ENCODE assay signal across 10 mouse cellular contexts in the genomic region with DNA sequence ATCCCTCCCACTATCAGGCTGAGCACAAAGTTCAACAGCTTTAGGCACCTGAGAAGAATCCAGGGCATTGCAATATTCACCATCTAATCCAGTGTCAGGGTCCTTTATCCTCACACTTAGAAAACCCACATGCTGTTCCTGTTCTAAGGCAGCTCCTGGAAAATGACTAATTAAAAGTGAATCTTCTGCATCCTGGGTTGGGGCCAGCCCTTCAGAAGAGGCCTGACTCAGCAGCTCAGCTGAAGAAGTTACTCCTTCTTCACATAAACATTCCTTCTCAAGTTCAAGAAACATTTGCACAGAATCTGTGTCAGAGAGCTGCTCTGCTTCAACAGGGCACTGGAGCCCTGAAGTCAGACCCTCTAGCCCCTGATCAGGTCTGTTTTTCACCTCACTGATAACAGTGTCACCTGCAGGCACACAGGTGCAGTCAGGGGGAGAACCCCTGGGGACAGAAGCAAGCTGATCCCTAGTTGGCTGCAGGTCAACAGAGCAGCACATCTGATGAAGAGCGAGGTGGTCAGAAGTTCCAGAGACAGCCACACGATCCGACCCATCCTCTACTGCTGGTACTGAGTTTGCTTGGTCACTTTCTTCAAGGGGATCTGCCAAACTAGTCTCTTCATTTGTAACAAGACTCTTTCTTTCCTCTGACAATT.
DNase-seq lines count a peak whose midpoint lies in the region; ATAC-seq and TF ChIP-seq lines count a peak whose summit lies in the region.
"Had no signal": no experiment of that assay in that cellular context is flagged by ENCODE, and none has a peak within 500 bp of the region (broad histone marks: within the 10 kb centered on the region; RNA-seq: fewer than 3 reads in every experiment).

No protein-coding gene starts in this region.

- ATAC-seq in embryonic facial prominence, embryonic 14.5 days (ENCODE audit: low read depth) = no peak

- H3K36me3 ChIP-seq in embryonic facial prominence, embryonic 14.5 days (ENCODE audit: control insufficient read depth, insufficient read depth, low read length) = peaks cover 31% of the 10 kb centered on the region

- H3K9ac ChIP-seq in embryonic facial prominence, embryonic 14.5 days (ENCODE audit: low read depth, low read length) = 0 out of 2 replicates have a peak overlapping the region, but pooled peaks have one; percentile 14

- H3K9me3 ChIP-seq in embryonic facial prominence, embryonic 14.5 days (ENCODE audit: control insufficient read depth, low read length) = no peaks in the 10 kb centered on the region

- H3K4me2 ChIP-seq in embryonic facial prominence, embryonic 14.5 days (ENCODE audit: low read depth, low read length) = 0 out of 2 replicates have a peak overlapping the region, but pooled peaks have one; percentile 18

- H3K4me3 ChIP-seq in layer of hippocampus, adult 2 months = no peak overlapping the region
- H3K4me3 ChIP-seq in embryonic facial prominence, embryonic 14.5 days (ENCODE audit: low read depth, low read length) = no peak overlapping the region

- no peak for TF ChIP-seq CTCF in layer of hippocampus, adult 2 months (conservative IDR thresholded peaks at IDR 0.05)

- WGBS in embryonic facial prominence, embryonic 14.5 days = 86% methylated on average over 3 of the region's 3 CpGs

- H3K27ac ChIP-seq in layer of hippocampus, adult 2 months = peak overlapping the region; percentile 93; the same call in 1 of the 2 replicates
- H3K27ac ChIP-seq in embryonic facial prominence, embryonic 14.5 days (replicated peaks; ENCODE audit: low read depth, low read length) = no peak overlapping the region

- H3K4me1 ChIP-seq in embryonic facial prominence, embryonic 14.5 days (ENCODE audit: control insufficient read depth, insufficient read depth, low read length) = peaks cover 75% of the 10 kb centered on the region

- DNase-seq in heart, adult 11 months = peak; percentile 94
- no peak for DNase-seq in heart, adult 18-20 months
- DNase-seq in layer of hippocampus, adult 2 months (ENCODE audit: low spot score in 2 of 2) = no peak
- no peak for DNase-seq in layer of hippocampus, adult 8-10 months (ENCODE audit: low spot score in 2 of 2)
- peak; percentile 60 for DNase-seq in 3T3-L1 (ENCODE audit: low read depth, low spot score)
- DNase-seq in embryonic facial prominence, embryonic 14.5 days (ENCODE audit: low spot score) = no peak
- DNase-seq in thymus, postnatal 25 days = no peak
- no peak for DNase-seq in left cerebral cortex, adult 11 months (ENCODE audit: low spot score)
- DNase-seq: cerebellum, adult 18-20 months; thymus, adult 2 months had no signal

- no peaks in the 10 kb centered on the region for H3K27me3 ChIP-seq in embryonic facial prominence, embryonic 14.5 days (replicated peaks; ENCODE audit: control insufficient read depth, insufficient read depth, low read length)

Comparison
In these comparisons a context has a peak if more than half of its experiments do, and no peak if none do; other contexts are left out.
1. DNase-seq: peak in heart, adult 11 months (single experiment) and 3T3-L1 (single experiment); none in heart, adult 18-20 months (0 of 2), layer of hippocampus, adult 2 months (0 of 2), layer of hippocampus, adult 8-10 months (0 of 2), embryonic facial prominence, embryonic 14.5 days (single experiment), thymus, postnatal 25 days (single experiment) and left cerebral cortex, adult 11 months (single experiment).